Mouse (Mus musculus): Measurements from ENCODE around the gene Zbtb20. TPM values are rescaled to one million over a fixed set of nuclear protein-coding genes. Genes with fewer than 3 reads are reported as not detected.

Gene Zbtb20
- total and polyA plus RNA-seq, 2 experiments from 2014 or later, result 19.8 to 45.8 TPM

DNA sequence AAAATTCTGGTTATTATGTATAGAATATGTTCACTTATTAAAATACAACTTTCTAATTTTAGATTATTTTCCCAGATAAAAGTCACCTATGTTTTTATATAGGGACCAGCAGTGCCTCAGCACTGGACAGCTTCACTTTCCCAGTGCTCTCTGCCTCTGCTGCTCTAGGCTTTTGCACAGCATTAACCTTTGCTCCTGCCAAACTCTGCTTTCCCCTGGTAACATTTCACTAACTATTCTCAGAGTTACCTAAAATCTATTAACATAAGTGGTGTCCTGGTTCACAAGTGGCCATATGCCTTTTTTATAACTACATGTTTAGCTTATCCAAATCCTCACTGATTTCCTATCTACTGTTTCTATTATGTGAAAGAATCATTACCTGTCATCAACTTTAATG lies 169.9 kb downstream of the Zbtb20 start:
- H3K9ac ChIP-seq (replicated peaks; ENCODE audit: low read depth, low read length), result no peak overlapping the region
- H3K27ac ChIP-seq (ENCODE audit: low read depth), result no peak overlapping the region
- DNase-seq (ENCODE audit: low spot score), result no peak
- no peaks in the 10 kb centered on the region for H3K36me3 ChIP-seq (replicated peaks; ENCODE audit: control insufficient read depth, insufficient read depth, low read length)
- no peak for TF ChIP-seq CTCF (IDR thresholded peaks at IDR 0.05; ENCODE audit: low read depth)
- no peak for TF ChIP-seq EP300 (IDR thresholded peaks at IDR 0.05; ENCODE audit: low read depth)
- 0 out of 2 replicates have a peak, but pooled peaks cover 4% of the 10 kb centered on the region for H3K9me3 ChIP-seq (replicated peaks; ENCODE audit: control insufficient read depth, low read length)
- H3K4me1 ChIP-seq (ENCODE audit: control insufficient read depth, insufficient read depth), result no peaks in the 10 kb centered on the region
- no peaks in the 10 kb centered on the region for H3K27me3 ChIP-seq (ENCODE audit: control insufficient read depth, insufficient read depth, low read length)
- no peak overlapping the region for H3K4me2 ChIP-seq (ENCODE audit: low read depth, low read length)
- ATAC-seq (ENCODE audit: insufficient read depth, low read depth), result no peak
- H3K4me3 ChIP-seq (ENCODE audit: low read depth, low read length), result no peak overlapping the region

GRCm38 (mm10) chr16:43046686-43047085 lies 171.0 kb downstream of the Zbtb20 start:
- TF ChIP-seq CTCF (IDR thresholded peaks at IDR 0.05; ENCODE audit: low read depth), result no peak
- no peak for TF ChIP-seq EP300 (IDR thresholded peaks at IDR 0.05; ENCODE audit: low read depth)
- H3K4me1 ChIP-seq (ENCODE audit: control insufficient read depth, insufficient read depth), result no peaks in the 10 kb centered on the region
- ATAC-seq (ENCODE audit: insufficient read depth, low read depth), result no peak
- no peaks in the 10 kb centered on the region for H3K27me3 ChIP-seq (ENCODE audit: control insufficient read depth, insufficient read depth, low read length)
- no peak overlapping the region for H3K9ac ChIP-seq (replicated peaks; ENCODE audit: low read depth, low read length)
- DNase-seq (ENCODE audit: low spot score), result no peak
- no peak overlapping the region for H3K27ac ChIP-seq (ENCODE audit: low read depth)
- H3K36me3 ChIP-seq (replicated peaks; ENCODE audit: control insufficient read depth, insufficient read depth, low read length), result no peaks in the 10 kb centered on the region
- H3K9me3 ChIP-seq (replicated peaks; ENCODE audit: control insufficient read depth, low read length), result 0 out of 2 replicates have a peak, but pooled peaks cover 4% of the 10 kb centered on the region
- no peak overlapping the region for H3K4me3 ChIP-seq (ENCODE audit: low read depth, low read length)
- 86% methylated on average over 3 of the region's 3 CpGs for WGBS
- no peak overlapping the region for H3K4me2 ChIP-seq (ENCODE audit: low read depth, low read length)

GRCm38 (mm10) chr16:43069666-43070295 lies 194.1 kb downstream of the Zbtb20 start:
- TF ChIP-seq EP300 (IDR thresholded peaks at IDR 0.05; ENCODE audit: low read depth) (no peak), CTCF (IDR thresholded peaks at IDR 0.05; ENCODE audit: low read depth) (no peak)
- no peak overlapping the region for H3K4me2 ChIP-seq (ENCODE audit: low read depth, low read length)
- H3K4me3 ChIP-seq (ENCODE audit: low read depth, low read length), result no peak overlapping the region
- DNase-seq (ENCODE audit: low spot score), result no peak
- no peaks in the 10 kb centered on the region for H3K27me3 ChIP-seq (ENCODE audit: control insufficient read depth, insufficient read depth, low read length)
- H3K9ac ChIP-seq (replicated peaks; ENCODE audit: low read depth, low read length), result no peak overlapping the region
- H3K27ac ChIP-seq (ENCODE audit: low read depth), result no peak overlapping the region
- peaks cover 4% of the 10 kb centered on the region; the same call in 1 of the 2 replicates for H3K4me1 ChIP-seq (ENCODE audit: control insufficient read depth, insufficient read depth)
- WGBS, result 92% methylated on average over 3 of the region's 3 CpGs
- H3K36me3 ChIP-seq (replicated peaks; ENCODE audit: control insufficient read depth, insufficient read depth, low read length), result no peaks in the 10 kb centered on the region
- ATAC-seq (ENCODE audit: insufficient read depth, low read depth), result no peak
- H3K9me3 ChIP-seq (replicated peaks; ENCODE audit: control insufficient read depth, low read length), result no peaks in the 10 kb centered on the region

DNA sequence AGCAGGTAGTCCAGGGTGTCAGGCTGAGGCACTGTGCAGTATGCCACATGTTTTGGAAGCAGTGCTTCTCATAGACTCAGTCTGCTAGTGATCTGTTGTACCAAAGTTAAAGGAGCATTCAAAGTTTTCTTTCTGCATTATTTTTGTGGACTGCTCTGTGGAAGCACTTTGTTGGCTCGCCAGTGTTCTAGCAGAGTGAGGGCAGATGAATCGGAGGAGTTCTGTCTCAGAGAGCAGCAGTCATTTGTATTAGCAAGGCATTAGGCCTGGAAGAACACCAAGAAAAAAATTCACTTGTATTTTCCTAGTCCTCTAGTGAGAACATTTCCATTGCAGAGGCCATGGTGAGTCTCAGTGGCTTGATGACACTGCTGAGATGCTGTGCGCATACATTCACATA lies 196.2 kb downstream of the Zbtb20 start:
- 94% methylated on average over 3 of the region's 3 CpGs for WGBS
- no peak overlapping the region for H3K9ac ChIP-seq (replicated peaks; ENCODE audit: low read depth, low read length)
- H3K4me2 ChIP-seq (ENCODE audit: low read depth, low read length), result no peak overlapping the region
- DNase-seq (ENCODE audit: low spot score), result no peak
- H3K36me3 ChIP-seq (replicated peaks; ENCODE audit: control insufficient read depth, insufficient read depth, low read length), result no peaks in the 10 kb centered on the region
- no peaks in the 10 kb centered on the region for H3K27me3 ChIP-seq (ENCODE audit: control insufficient read depth, insufficient read depth, low read length)
- no peak for ATAC-seq (ENCODE audit: insufficient read depth, low read depth)
- H3K4me3 ChIP-seq (ENCODE audit: low read depth, low read length), result no peak overlapping the region
- H3K4me1 ChIP-seq (ENCODE audit: control insufficient read depth, insufficient read depth), result no peaks in the 10 kb centered on the region
- no peak overlapping the region for H3K27ac ChIP-seq (ENCODE audit: low read depth)
- TF ChIP-seq CTCF (IDR thresholded peaks at IDR 0.05; ENCODE audit: low read depth) (no peak), EP300 (IDR thresholded peaks at IDR 0.05; ENCODE audit: low read depth) (no peak)
- H3K9me3 ChIP-seq (replicated peaks; ENCODE audit: control insufficient read depth, low read length), result no peaks in the 10 kb centered on the region

- no peak overlapping the region for H3K4me3 ChIP-seq (ENCODE audit: low read depth, low read length)
- H3K4me2 ChIP-seq (ENCODE audit: low read depth, low read length), result 0 out of 2 replicates have a peak overlapping the region, but pooled peaks have one; percentile 1
- WGBS, result 61% methylated on average over 5 of the region's 5 CpGs
- TF ChIP-seq EP300 (IDR thresholded peaks at IDR 0.05; ENCODE audit: low read depth) (no peak), CTCF (IDR thresholded peaks at IDR 0.05; ENCODE audit: low read depth) (no peak)
- H3K27ac ChIP-seq (ENCODE audit: low read depth), result no peak overlapping the region
- H3K36me3 ChIP-seq (replicated peaks; ENCODE audit: control insufficient read depth, insufficient read depth, low read length), result no peaks in the 10 kb centered on the region
- peak; percentile 44; the same call in 1 of the 2 replicates for ATAC-seq (ENCODE audit: insufficient read depth, low read depth)
- no peak for DNase-seq (ENCODE audit: low spot score)
- H3K4me1 ChIP-seq (ENCODE audit: control insufficient read depth, insufficient read depth), result no peaks in the 10 kb centered on the region
- no peaks in the 10 kb centered on the region for H3K27me3 ChIP-seq (ENCODE audit: control insufficient read depth, insufficient read depth, low read length)
- no peaks in the 10 kb centered on the region for H3K9me3 ChIP-seq (replicated peaks; ENCODE audit: control insufficient read depth, low read length)
- no peak overlapping the region for H3K9ac ChIP-seq (replicated peaks; ENCODE audit: low read depth, low read length)
These were observed 197.3 kb downstream of the Zbtb20 start for GRCm38 (mm10) chr16:43072818-43073594.

Data from heart, postnatal 0 days (tissue).